Mouse (Mus musculus): Measurements from ENCODE around the gene Gltp. TPM values are rescaled to one million over a fixed set of nuclear protein-coding genes. Genes with fewer than 3 reads are reported as not detected.

Gltp gene
- 10 to 100 TPM; 33.0 to 39.0 (median 35.4) TPM for total RNA-seq (2022)

DNA sequence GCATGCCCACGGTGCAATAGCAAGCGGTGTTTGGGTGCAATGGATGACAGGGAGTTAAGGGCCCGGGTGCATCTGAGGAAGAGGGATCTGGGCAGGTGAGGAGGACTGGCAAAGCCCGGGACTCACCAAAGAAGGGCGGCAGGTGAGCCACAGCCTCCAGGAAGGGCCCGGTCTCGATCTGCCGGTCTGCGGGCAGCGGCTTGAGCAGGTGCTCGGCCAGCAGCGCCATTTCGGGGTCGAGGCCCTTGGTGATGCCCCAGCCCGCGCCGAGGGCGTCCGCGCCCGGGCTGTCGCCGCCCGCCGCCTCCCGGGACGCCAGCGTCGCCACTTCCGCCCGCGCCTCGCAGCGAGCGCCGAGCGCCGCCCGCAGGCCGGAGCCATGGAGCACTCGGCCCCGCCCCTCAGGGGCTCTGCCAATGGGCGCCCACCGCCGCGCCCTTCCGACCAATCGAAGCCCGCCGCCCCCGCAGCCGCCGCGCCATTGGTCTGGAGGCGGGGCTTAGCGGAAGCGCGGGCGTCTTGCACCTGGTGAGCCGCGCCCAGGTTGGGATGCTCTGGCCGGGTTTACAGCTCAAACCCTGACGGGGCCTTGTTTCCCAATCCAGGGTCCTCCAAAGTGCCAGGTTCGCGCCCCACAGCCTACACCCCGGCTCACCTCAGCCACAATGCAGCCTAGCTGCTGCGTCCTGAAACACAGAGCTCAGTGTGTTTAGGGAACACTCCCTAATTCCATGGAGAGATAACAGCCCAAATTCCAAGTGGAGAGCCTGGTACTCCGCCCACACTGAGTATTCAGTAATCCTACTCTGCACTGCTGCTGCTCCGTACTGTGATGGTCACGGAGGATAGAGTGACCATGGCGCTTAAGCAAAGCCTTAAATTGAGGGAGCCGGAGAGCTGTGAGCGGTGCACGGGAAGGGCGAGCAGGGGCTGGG lies at the start of gene Gltp:
Gene Gltp, minus strand, starts transcription at position 352 of the 935 bp plus-strand sequence.
- DNase-seq (ENCODE audit: low spot score in 2 of 2): peak; percentile 86 to 95

DNA sequence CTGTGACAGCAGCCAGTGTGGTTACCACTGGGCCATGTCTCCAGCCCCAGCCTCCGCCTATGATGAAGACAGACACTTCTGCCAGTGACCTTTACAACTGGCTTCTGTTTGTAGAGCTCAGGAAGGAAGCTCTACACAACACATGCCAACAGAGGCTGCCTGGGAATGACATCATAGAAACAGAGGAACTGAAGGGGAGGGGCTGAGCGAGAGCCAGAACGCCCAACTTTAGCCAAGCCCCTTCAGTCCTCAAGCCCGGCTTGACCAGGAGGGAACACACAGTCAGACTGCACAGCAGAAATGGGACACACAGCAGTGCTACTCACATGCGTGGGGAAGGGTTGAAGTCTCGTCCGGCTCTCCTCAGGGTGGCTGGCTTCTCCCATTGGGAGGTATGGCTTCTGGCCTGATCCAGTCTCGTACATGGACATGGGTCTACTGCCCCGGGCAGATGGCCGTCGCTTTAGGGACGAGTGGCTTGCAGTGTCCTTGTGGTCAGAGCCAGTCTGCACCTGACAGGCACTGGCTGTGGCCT lies 48.0 kb upstream of the Gltp start:
- no peak for DNase-seq (ENCODE audit: low spot score in 2 of 2)

DNA sequence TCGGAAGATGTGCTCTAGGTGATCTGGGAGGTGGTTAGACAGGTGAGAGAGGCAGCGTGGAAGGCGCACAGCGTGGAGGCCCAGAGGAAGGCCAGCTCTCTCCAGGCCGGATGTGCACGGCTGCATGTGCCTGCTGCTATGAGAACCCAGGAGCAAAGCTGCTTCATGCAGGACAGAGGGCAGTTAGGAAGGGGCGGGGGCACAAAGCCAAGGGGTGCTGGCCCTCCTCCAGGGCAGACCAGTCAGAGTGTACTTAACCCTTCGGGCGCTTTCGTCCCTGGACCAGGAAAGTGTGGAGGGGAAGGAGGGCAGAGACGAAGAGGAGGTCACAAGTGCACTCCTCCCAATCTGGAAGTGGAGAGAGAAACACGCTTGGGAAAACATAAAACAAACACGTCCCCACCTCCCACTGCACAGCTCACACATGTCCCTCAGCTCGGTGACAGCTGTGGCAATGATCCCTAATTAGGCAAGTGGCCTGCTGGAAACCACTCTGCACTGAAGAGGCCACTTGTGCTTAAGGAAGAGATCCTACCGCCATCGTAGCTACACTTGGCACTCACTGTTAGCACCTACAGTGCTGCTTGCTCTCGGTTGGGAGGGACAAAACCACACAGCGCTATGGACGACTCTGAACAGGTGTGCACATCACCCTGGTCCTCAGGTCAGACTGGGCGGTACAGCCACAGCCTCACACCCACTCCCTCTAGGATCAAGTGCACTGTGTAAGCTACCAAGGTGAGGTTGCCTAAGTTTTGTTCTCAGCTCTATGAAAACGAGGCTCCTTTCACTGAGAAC lies 46.5 kb upstream of the Gltp start:
- DNase-seq (ENCODE audit: low spot score in 2 of 2): no peak

DNA sequence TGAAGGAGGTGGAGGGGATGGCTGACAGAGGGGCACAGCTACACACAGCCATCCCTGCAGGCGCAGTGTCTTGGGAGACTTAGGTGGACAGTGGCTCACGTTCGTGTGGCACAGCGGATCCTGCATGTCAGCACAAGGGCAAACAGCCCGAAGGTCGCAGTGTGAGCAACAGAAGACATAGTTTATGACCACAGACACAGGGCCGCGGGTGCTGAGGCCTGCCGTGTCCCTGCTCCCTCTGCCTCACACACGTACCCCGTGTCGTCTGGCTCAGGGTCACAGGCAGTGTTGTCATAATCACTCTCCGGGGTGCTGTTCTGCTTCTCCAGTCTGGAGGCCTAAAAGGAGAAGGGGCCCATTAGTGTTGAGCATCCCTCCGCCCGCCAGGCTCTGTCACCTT lies 42.8 kb upstream of the Gltp start:
- no peak for DNase-seq (ENCODE audit: low spot score in 2 of 2)

DNA sequence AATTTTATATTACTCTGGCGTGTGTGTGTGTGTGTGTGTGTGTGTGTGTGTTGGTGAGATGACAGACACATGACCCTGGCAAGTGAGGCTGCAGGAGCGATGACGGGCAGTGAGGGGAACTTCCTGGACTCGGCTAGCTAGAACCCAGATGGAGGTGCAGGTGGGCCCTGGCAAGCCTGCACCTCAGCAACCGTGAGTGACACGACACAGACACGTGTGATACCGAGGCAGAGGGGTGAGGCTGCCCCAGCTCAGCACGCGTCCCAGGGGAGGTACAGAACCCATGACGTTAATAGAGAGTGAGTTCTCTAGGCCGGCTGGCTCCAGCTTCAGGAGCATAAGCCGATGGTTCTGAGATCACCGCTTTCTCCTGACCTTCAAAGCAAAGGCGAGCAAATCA lies 41.2 kb upstream of the Gltp start:
- no peak for DNase-seq (ENCODE audit: low spot score in 2 of 2)

DNA sequence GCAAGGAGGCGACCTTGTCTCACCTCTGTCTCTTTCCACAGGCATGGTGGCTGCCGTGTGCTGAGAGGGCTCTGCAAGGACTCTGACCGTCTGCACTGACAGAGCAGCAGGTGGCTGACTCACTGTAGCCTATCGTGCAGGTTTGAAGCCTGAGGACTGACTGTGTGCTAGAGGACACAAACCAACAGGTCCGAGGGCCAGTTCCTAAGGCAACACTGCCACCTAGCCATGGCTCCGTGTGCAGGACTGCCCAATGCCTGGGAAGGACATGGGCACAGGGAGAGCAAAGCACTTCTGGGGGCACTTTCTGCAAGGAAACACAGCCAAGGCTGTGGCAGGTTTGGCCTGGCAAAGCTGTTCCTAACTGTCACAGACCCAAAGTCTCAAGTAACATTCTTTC lies 40.7 kb upstream of the Gltp start:
- DNase-seq (ENCODE audit: low spot score in 2 of 2): no peak

DNA sequence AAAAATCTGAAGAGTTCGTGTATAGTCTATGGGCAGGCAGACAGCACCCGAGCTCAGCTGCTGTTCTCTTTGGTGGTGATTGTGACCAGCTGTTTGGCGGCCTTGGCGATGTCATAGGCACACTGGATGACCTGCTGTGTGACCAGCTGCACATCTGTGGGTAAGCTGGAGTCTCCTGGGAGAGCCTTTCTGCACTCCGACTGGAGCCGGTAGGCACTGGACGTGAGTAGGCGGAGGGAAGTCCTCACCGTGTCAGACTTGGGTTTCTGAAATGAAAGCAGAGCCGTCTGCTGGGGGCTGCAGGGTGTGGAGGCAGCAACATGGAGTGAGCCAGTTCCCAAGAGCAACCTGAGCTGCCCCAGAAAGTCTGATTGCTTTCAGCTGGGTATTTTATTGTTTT lies 39.3 kb upstream of the Gltp start:
- DNase-seq (ENCODE audit: low spot score in 2 of 2): no peak

DNA sequence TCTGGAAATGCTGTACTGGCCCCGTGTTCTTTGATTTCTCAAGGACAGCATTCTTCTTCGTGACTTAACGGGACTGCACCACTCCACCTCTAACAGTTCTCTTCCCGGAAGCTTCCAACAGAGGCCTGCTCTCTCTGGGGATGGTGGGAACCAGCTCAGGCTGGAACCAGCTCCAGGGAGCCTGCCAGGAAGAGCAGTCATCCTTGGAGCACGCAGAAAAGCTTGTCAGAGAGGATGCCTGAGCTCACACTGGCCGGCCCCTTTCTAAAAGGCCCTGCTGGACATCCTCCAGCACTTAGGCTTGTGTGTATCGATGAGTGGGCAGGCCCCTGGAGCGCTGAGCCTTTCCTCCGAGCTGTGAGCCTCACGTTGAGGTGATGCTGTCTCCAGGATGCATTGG lies 37.4 kb upstream of the Gltp start:
- no peak for DNase-seq (ENCODE audit: low spot score in 2 of 2)

DNA sequence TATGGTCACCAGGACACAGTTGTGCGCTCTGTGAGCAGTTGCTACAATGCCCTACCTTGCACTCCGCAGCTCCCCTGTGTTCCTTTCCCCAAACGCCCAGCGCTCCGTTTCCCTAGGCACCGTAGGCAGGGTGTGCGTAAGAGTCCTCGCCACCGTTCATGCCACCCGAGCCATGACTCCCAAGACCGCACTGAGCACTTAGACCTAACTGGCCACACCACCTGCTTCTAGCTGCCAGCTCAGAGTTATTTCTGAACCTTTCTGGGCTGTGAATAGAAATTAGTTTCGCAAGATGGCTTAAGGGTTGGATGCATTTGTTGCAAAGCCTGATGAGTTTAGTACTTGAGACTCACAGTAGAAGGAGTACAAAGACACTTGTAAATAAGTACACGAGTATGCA lies 32.1 kb upstream of the Gltp start:
- DNase-seq (ENCODE audit: low spot score in 2 of 2): no peak

DNA sequence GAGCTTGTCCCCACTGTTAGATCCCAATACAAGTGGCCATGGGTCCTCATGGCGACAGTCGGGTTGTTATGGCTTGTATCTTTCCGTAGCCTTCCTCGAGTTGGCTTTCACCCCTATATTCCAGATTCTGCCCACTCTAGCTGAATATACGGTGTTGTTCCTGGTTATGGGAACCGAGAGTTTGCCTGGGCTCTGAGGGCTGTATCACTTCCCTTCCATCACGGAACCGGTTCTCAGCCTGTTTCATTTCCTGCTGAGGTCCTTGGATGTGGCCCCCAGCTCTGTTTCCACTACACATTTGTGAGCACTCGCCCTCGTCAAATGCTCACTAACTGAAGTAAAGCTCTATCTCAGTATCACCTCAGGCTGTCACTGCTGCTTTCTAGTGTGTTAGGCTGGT lies 31.2 kb upstream of the Gltp start:
- DNase-seq (ENCODE audit: low spot score in 2 of 2): no peak

DNA sequence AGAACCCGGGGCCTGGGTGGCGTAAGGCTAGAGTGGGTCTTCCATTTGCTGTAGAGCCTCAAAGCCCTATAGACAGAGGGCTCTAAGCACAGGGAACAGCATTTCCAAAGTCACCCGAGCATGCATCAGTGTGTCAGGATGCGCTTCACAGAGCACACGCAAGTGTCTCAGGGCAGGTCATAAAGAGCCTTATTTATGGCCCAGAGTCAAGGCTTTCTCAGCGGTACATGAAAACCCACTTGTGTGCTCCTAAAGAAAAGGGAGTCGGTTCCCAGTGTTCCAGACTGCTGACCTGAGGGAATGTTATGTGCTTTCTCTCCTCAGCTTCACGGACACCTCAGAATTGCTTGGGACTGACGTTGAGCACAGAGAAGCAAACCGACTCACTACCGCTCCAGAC lies 30.0 kb upstream of the Gltp start:
- no peak for DNase-seq (ENCODE audit: low spot score in 2 of 2)

DNA sequence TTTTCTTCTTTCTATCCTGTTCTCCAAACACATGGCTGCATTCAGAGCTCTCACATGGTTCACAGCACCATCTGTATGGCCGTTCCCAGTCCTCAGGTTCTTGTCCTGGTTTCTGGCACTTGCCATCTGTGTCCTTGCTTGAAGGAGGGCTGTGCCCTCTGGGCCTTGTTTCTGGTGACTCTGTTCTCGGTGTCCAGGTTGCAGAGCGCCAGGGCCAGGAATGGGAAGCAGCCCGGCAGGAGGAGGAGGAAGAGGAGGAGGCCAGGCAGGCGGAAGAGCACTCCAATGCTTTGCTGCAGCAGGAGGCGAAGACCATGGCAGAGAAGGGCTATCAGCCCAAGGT lies 29.1 kb upstream of the Gltp start:
- DNase-seq (ENCODE audit: low spot score in 2 of 2): no peak

DNA sequence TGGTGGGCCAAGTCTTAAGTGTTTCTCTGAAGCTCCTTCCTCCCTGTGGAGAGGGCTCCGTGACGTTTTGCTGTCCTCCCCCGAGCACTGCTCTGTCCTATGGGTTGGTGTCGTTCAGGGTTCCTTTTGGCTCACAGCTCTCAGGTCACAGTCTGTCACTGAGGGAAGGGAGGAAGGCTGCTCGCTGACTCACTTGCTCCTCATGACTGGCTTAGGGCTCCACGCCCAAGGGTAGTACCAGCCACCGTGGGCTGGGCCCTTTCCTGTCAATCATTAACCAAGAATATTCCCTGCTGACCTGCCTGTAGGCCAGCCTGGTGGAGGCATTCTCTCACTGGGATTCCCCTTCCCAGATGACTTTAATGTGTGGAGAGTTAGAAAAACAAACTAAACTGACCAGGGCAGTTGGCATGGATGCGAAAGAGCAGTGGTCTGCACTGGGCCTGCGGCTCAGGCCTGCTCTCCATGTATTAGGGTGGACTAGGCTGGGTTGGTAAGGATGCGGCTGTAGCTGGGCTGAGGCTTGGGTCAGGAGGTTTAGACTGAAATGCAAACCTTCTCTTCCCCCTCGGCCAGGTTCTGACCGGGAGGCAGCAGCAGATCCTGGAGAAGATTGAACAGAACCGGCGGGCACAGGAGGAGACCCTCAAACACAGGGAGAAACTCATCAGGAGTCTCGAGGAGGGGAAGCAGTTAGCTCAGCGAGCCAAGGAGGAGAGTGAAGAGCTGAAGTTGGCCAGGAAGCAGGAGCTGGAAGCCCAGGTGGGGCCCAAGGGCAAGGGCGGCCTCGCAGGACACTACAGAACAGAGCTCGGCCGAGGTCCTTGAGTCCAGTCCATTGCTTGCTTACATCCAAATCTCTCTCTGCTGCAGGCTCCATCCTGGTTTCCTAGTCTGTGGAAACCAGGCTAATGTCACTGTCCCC lies 28.5 kb upstream of the Gltp start:
- no peak for DNase-seq (ENCODE audit: low spot score in 2 of 2)

DNA sequence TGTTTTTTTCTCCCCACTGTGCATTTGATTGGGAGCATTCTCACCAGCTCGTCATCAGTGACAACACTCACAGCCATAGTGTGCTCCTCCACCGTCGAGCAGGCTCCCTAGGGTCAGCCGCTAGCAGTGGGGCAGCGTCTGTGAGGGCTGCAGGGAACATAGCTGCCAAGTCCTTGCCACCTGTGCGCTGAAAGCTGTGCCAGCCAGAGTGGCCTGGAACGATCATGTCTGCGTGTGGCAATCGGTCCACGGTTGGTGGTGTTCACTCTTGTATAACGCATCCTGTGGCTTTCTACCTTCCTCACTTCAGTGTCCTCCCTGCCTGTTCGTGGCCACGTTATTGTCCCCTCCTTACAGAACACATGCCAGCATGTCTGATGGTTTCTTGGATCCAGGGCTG lies 27.7 kb upstream of the Gltp start:
- DNase-seq (ENCODE audit: low spot score in 2 of 2): no peak

DNA sequence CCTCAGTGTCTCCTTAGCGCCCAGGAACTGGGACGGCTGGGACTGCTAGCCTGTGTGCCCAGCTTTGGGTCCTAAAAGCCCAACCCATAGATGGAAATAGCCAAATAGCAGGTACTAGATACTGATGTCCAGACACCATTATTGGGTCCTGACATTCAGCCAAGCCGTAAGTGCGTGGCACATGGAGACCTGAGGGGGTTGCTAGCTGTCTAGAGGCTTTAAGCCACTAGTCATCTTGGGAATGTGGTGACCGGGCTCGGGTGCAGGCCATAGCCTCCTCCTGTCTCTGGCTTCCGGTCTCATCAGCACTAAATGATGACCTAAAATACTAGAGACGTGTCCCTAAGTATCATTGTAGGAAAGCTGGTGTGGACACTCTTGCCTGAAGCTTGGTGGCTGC lies 27.2 kb upstream of the Gltp start:
- DNase-seq (ENCODE audit: low spot score in 2 of 2): no peak

DNA sequence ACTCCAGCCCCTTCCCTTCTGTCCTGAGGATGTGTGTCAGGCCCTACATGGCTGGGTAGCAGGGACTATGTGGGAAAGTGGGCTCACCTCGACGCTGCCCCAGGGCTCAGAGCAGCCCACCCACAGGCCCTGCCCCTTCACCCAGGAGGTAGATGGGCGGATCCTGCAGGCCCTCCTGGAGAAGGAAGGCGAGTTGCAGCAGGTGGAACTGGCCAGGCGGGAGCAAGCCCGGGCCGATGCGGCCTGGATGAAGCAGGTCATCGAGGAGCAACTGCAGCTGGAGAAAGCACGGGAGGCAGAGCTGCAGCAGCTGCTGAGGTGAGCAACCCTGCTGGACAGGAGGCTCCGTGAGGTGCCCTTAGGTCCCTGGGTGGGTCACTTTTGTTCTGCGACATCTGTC lies 26.5 kb upstream of the Gltp start:
- no peak for DNase-seq (ENCODE audit: low spot score in 2 of 2)

DNA sequence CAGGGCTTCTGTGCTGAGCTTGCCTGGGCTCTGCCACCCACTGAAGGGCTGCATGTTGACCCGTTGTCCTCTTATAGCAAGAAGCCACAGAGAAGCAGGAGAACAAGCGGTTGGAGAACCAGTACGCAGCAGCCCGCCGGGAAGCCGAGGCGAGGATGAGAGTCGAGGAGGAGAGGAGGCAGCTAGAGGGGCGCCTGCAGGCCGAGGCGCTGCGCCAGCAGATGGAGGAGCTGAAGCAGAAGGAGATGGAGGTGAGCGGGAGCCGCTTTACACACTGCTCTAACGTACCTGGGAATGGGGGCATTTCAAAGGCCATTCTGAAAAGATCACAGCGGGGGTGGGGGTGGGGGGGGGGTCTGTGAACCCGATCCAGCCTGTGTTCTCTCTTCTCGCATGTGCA lies 23.8 kb upstream of the Gltp start:
- no peak for DNase-seq (ENCODE audit: low spot score in 2 of 2)

DNA sequence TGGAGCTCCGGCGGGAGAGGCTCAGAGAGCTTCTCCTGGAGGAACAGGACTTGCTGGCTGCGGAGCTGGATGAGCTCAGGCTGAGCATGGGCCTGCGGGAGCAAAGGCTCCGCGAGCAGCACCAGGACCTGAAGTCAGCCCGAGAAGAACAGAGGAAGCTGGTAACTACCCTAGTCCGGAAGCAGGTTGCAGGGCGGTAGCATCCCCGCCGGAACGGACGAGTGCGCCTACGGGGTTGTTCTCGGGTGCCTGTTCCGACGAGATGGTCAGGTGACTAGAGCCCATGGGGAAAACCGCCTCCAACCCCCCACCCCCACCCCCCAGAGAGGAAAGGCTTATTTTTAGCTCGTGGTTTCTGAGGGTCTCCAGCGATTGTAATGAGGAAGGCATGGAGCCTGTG lies 18.6 kb upstream of the Gltp start:
- DNase-seq (ENCODE audit: low spot score in 2 of 2): no peak

DNA sequence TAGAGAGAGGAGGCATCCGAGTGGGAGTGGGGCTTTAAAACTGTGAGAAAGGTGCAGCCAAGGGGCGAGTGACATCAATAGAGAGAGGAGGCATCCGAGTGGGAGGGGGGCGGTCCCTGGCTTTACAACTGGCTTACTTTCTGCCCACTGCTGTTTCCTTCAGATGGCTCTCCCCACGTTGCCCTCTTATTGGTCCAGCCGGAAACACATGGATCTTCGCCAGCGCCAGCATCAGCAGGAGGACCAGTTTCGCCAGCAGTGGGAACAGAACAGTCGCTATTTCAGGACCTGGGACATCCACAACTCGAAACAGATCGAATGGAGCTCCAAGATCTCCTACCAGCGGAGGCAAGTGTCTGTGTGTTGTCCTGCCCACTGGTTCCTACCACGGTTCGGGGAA lies 17.7 kb upstream of the Gltp start:
- no peak for DNase-seq (ENCODE audit: low spot score in 2 of 2)

DNA sequence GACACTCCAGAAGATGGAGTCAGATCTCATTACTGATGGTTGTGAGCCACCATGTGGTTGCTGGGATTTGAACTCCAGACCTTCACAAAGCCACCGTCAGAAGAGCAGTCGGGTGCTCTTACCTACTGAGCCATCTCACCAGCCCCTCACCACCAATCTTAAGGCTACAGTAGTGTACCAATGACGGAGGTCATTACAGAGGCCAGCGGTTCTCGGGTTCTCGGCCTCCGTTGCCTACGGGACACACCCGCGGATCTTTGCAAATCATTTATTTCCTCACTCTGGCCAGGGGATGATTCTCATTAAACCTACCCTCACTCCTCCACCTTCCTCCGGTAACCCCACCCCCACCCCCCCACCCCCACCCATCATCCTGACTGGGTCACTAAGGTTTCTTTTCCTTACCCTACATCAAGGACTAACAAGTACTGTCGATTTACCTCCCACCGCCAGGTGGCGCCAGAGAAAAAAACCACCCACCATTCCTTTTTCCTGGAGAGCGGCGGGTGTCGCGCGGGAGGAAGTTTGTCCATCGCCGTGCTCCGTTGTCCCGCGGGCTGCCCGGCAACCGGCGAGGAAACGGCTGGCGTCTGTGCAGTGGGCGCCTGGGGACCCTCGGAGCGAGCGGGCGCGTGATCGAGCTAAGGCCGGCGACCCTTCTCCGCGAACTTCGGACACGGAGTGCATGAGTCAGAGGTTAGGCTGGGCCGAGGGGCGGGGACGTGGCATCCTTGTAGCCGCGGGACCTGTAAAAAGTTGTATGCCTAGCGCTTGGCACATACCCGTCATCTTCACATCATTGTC lies 16.7 kb upstream of the Gltp start, which contains the start of gene Tchp:
Gene Tchp, plus strand, starts transcription at position 496 of the 804 bp plus-strand sequence.
- peak; percentile 83 to 94 for DNase-seq (ENCODE audit: low spot score in 2 of 2)
